ENCODE assay signal across 8 mouse cellular contexts in genomic region chr1:171293906-171294297, GRCm38 (mm10). TPM values are rescaled to one million over a fixed set of nuclear protein-coding genes. Genes with fewer than 3 reads are reported as not detected.
DNase-seq lines count a peak whose midpoint lies in the region; ATAC-seq and TF ChIP-seq lines count a peak whose summit lies in the region.

No protein-coding gene starts in this region.

- H3K9ac ChIP-seq in embryonic facial prominence, embryonic 13.5 days = peak overlapping the region; percentile 83
- peak overlapping the region; percentile 89 for H3K9ac ChIP-seq in limb, embryonic 14.5 days (ENCODE audit: low read depth, low read length, severe bottlenecking)

- peak overlapping the region; percentile 94 for H3K4me3 ChIP-seq in gastrocnemius, adult 2 months
- peak overlapping the region; percentile 74 for H3K4me3 ChIP-seq in embryonic facial prominence, embryonic 13.5 days
- H3K4me3 ChIP-seq in limb, embryonic 14.5 days (replicated peaks; ENCODE audit: low read length) = peak overlapping the region; percentile 66

- H3K27ac ChIP-seq in gastrocnemius, adult 2 months = peak overlapping the region; percentile 100
- peak overlapping the region; percentile 95 for H3K27ac ChIP-seq in embryonic facial prominence, embryonic 13.5 days
- peak overlapping the region; percentile 96 for H3K27ac ChIP-seq in limb, embryonic 14.5 days (replicated peaks; ENCODE audit: low read depth, low read length)

- peaks cover 12% of the 10 kb centered on the region for H3K36me3 ChIP-seq in embryonic facial prominence, embryonic 13.5 days
- H3K36me3 ChIP-seq in limb, embryonic 14.5 days (ENCODE audit: control insufficient read depth, insufficient read depth, low read length) = peaks cover 13% of the 10 kb centered on the region

- no peak for ATAC-seq in embryonic facial prominence, embryonic 13.5 days (ENCODE audit: insufficient number of reproducible peaks, insufficient read depth, low FRiP score, low TSS enrichment, low read depth)
- no peak for ATAC-seq in limb, embryonic 14.5 days (ENCODE audit: low FRiP score, low read depth)

- peaks cover 7% of the 10 kb centered on the region for H3K4me1 ChIP-seq in embryonic facial prominence, embryonic 13.5 days
- H3K4me1 ChIP-seq in limb, embryonic 14.5 days (ENCODE audit: control insufficient read depth, insufficient read depth, low read length) = peaks cover 9% of the 10 kb centered on the region

- peak overlapping the region; percentile 83 for H3K4me2 ChIP-seq in embryonic facial prominence, embryonic 13.5 days
- peak overlapping the region; percentile 83 for H3K4me2 ChIP-seq in limb, embryonic 14.5 days (replicated peaks; ENCODE audit: low read depth, low read length, severe bottlenecking)

- no peak for TF ChIP-seq POLR2A in limb, embryonic 14.5 days (IDR thresholded peaks at IDR 0.05; ENCODE audit: borderline replicate concordance, extremely low read depth, insufficient read depth, insufficient read length)

- no peak for TF ChIP-seq CTCF in gastrocnemius, adult 2 months (IDR thresholded peaks at IDR 0.05)

- intact Hi-C loops in gastrocnemius, adult 2 months (cut with DNase I) = loop anchor here (2.0 kb wide), 1 partner anchor 35 kb away; the partner anchor contains the start of gene Dedd
- intact Hi-C loops in gastrocnemius, postnatal 36 days (cut with DNase I) = loop anchor here (5.0 kb wide), 1 partner anchor 33 kb away; the partner anchor contains the start of gene Dedd

- 47% methylated on average over 5 of the region's 5 CpGs for WGBS in embryonic facial prominence, embryonic 13.5 days
- 28% methylated on average over 5 of the region's 5 CpGs for WGBS in limb, embryonic 14.5 days

- peaks cover 28% of the 10 kb centered on the region for H3K27me3 ChIP-seq in embryonic facial prominence, embryonic 13.5 days
- H3K27me3 ChIP-seq in limb, embryonic 14.5 days (ENCODE audit: control insufficient read depth, insufficient read depth, low read length) = no peaks in the 10 kb centered on the region

- no peak for DNase-seq in gastrocnemius, adult 2 months
- no peak for DNase-seq in gastrocnemius, postnatal 36 days
- DNase-seq in 3T3-L1 (ENCODE audit: low read depth, low spot score) = peak; percentile 44
- no peak for DNase-seq in limb, embryonic 14.5 days (ENCODE audit: low spot score)
- no peak for DNase-seq in right cerebral cortex, postnatal 25 days
- DNase-seq in cerebellum, postnatal 36 days = no peak
- DNase-seq in frontal cortex, postnatal 36 days (ENCODE audit: low spot score in 2 of 2) = no peak

- H3K9me3 ChIP-seq in embryonic facial prominence, embryonic 13.5 days = no peaks in the 10 kb centered on the region
- H3K9me3 ChIP-seq in limb, embryonic 14.5 days (ENCODE audit: control insufficient read depth, low read length) = no peaks in the 10 kb centered on the region

RNA-seq across cellular contexts. Expression of gene Ufc1, which starts 0.9 kb away (rescaled TPM):
- 10 to 100 TPM; 84.3 to 93.2 TPM for total RNA-seq in gastrocnemius, adult 2 months (2021)
- 10 to 100 TPM; 80.9 to 82.2 TPM for total RNA-seq in gastrocnemius, postnatal 36 days (2021)
- 109 and 118 TPM in 2 replicates for polyA plus RNA-seq in embryonic facial prominence, embryonic 13.5 days (2015; fragmentation: Nextera tagmentation; extraction: Ambion mirVana)
- polyA plus RNA-seq in limb, embryonic 14.5 days (2012; rRNA removed) = 46.5 and 60.9 TPM in 2 replicates
- polyA plus RNA-seq in limb, embryonic 14.5 days (2014; fragmentation: Nextera tagmentation; extraction: Ambion mirVana) = 133 and 135 TPM in 2 replicates

RNA-seq across cellular contexts. Expression of gene Usp21, which starts 6.1 kb away (rescaled TPM):
- 10 to 100 TPM; 15.8 to 18.7 TPM for total RNA-seq in gastrocnemius, adult 2 months (2021)
- 10 to 100 TPM; 13.5 to 13.8 TPM for total RNA-seq in gastrocnemius, postnatal 36 days (2021)
- polyA plus RNA-seq in embryonic facial prominence, embryonic 13.5 days (2015; fragmentation: Nextera tagmentation; extraction: Ambion mirVana) = 116 and 127 TPM in 2 replicates
- 104 and 128 TPM in 2 replicates for polyA plus RNA-seq in limb, embryonic 14.5 days (2012; rRNA removed)
- 81.2 and 96.0 TPM in 2 replicates for polyA plus RNA-seq in limb, embryonic 14.5 days (2014; fragmentation: Nextera tagmentation; extraction: Ambion mirVana)

RNA-seq across cellular contexts. Expression of gene Ppox, which starts 12.9 kb away (rescaled TPM):
- 1 to 10 TPM; 7.9 to 8.6 TPM for total RNA-seq in gastrocnemius, adult 2 months (2021)
- total RNA-seq in gastrocnemius, postnatal 36 days (2021) = 1 to 10 TPM; 8.7 TPM
- polyA plus RNA-seq in embryonic facial prominence, embryonic 13.5 days (2015; fragmentation: Nextera tagmentation; extraction: Ambion mirVana) = 60.5 and 64.9 TPM in 2 replicates
- polyA plus RNA-seq in limb, embryonic 14.5 days (2012; rRNA removed) = 133 and 152 TPM in 2 replicates
- polyA plus RNA-seq in limb, embryonic 14.5 days (2014; fragmentation: Nextera tagmentation; extraction: Ambion mirVana) = 55.7 and 67.2 TPM in 2 replicates

RNA-seq across cellular contexts. Expression of gene B4galt3, which starts 23.8 kb away (rescaled TPM):
- total RNA-seq in gastrocnemius, adult 2 months (2021) = 10 to 100 TPM; 12.1 to 12.5 TPM
- total RNA-seq in gastrocnemius, postnatal 36 days (2021) = 10 to 100 TPM in 1 of 2 experiments, 1 to 10 TPM in 1; 9.6 to 10.5 TPM
- 82.1 and 84.2 TPM in 2 replicates for polyA plus RNA-seq in embryonic facial prominence, embryonic 13.5 days (2015; fragmentation: Nextera tagmentation; extraction: Ambion mirVana)
- 87.2 and 111 TPM in 2 replicates for polyA plus RNA-seq in limb, embryonic 14.5 days (2012; rRNA removed)
- polyA plus RNA-seq in limb, embryonic 14.5 days (2014; fragmentation: Nextera tagmentation; extraction: Ambion mirVana) = 68.7 and 72.5 TPM in 2 replicates

RNA-seq across cellular contexts. Expression of gene Dedd, which starts 35.0 kb away (rescaled TPM):
- total RNA-seq in gastrocnemius, adult 2 months (2021) = 10 to 100 TPM; 32.4 to 35.5 TPM
- 10 to 100 TPM; 26.6 to 31.1 TPM for total RNA-seq in gastrocnemius, postnatal 36 days (2021)
- polyA plus RNA-seq in embryonic facial prominence, embryonic 13.5 days (2015; fragmentation: Nextera tagmentation; extraction: Ambion mirVana) = 58.4 and 59.6 TPM in 2 replicates
- polyA plus RNA-seq in limb, embryonic 14.5 days (2012; rRNA removed) = 72.5 and 81.1 TPM in 2 replicates
- 50.9 and 57.7 TPM in 2 replicates for polyA plus RNA-seq in limb, embryonic 14.5 days (2014; fragmentation: Nextera tagmentation; extraction: Ambion mirVana)
